Mouse (Mus musculus): ENCODE results near the gene Cbl. TPM values are rescaled to one million over a fixed set of nuclear protein-coding genes. Genes with fewer than 3 reads are reported as not detected.
A peak's percentile ranks its signal among the peaks of the same experiment; 100 is the strongest.
"Not testable (repeated sequence)": the region's sequence is repeated elsewhere in the genome, so short reads cannot be mapped to it uniquely, and the experiment has no call there.

The Cbl gene
- polyA plus RNA-seq, 1 experiment from 2014 or later = 15.5 TPM

- 72% methylated on average over 6 of the region's 6 CpGs for WGBS
- Histone ChIP-seq H3K9ac (ENCODE audit: low read length) (no peak overlapping the region), H3K9me3 (ENCODE audit: control insufficient read depth, low read length) (no peaks in the 10 kb centered on the region), H3K27ac (ENCODE audit: low read length) (no peak overlapping the region), H3K27me3 (ENCODE audit: control insufficient read depth, insufficient read depth, low read depth, low read length) (no peaks in the 10 kb centered on the region), H3K4me1 (replicated peaks; ENCODE audit: control insufficient read depth, insufficient read depth, low read length) (peaks cover 25% of the 10 kb centered on the region), H3K4me2 (ENCODE audit: low read depth, low read length) (no peak overlapping the region), H3K4me3 (ENCODE audit: low read length) (no peak overlapping the region), H3K36me3 (ENCODE audit: control insufficient read depth, insufficient read depth, low read length) (no peaks in the 10 kb centered on the region)
- ATAC-seq (ENCODE audit: low read depth) = no peak
Measured at GRCm38 (mm10) chr9:44124317-44124716, 109.5 kb downstream of the Cbl start.

GRCm38 (mm10) chr9:44119948-44120465 lies 113.8 kb downstream of the Cbl start:
- no peak overlapping the region for H3K9ac ChIP-seq (ENCODE audit: low read length)
- no peaks in the 10 kb centered on the region for H3K4me1 ChIP-seq (replicated peaks; ENCODE audit: control insufficient read depth, insufficient read depth, low read length)
- H3K27ac ChIP-seq (ENCODE audit: low read length) = no peak overlapping the region
- H3K9me3 ChIP-seq (ENCODE audit: control insufficient read depth, low read length) = no peaks in the 10 kb centered on the region
- H3K27me3 ChIP-seq (ENCODE audit: control insufficient read depth, insufficient read depth, low read depth, low read length) = no peaks in the 10 kb centered on the region
- 54% methylated on average over 8 of the region's 8 CpGs for WGBS
- no peak overlapping the region for H3K4me2 ChIP-seq (ENCODE audit: low read depth, low read length)
- no peak overlapping the region for H3K4me3 ChIP-seq (ENCODE audit: low read length)
- H3K36me3 ChIP-seq (ENCODE audit: control insufficient read depth, insufficient read depth, low read length) = no peaks in the 10 kb centered on the region
- no peak for ATAC-seq (ENCODE audit: low read depth)

- Histone ChIP-seq H3K4me3 (ENCODE audit: low read length) (no peak overlapping the region), H3K9ac (ENCODE audit: low read length) (no peak overlapping the region), H3K27ac (ENCODE audit: low read length) (no peak overlapping the region), H3K27me3 (ENCODE audit: control insufficient read depth, insufficient read depth, low read depth, low read length) (no peaks in the 10 kb centered on the region), H3K4me2 (ENCODE audit: low read depth, low read length) (no peak overlapping the region), H3K36me3 (ENCODE audit: control insufficient read depth, insufficient read depth, low read length) (no peaks in the 10 kb centered on the region), H3K9me3 (ENCODE audit: control insufficient read depth, low read length) (no peaks in the 10 kb centered on the region), H3K4me1 (replicated peaks; ENCODE audit: control insufficient read depth, insufficient read depth, low read length) (peaks cover 2% of the 10 kb centered on the region; the same call in 1 of the 2 replicates)
- WGBS = 51% methylated on average over 5 of the region's 5 CpGs
- no peak for ATAC-seq (ENCODE audit: low read depth)
Measured at GRCm38 (mm10) chr9:44119011-44119410, 114.8 kb downstream of the Cbl start.

GRCm38 (mm10) chr9:44116182-44116581 lies 117.7 kb downstream of the Cbl start:
- ATAC-seq (ENCODE audit: low read depth) = no peak
- Histone ChIP-seq H3K4me1 (replicated peaks; ENCODE audit: control insufficient read depth, insufficient read depth, low read length) (peaks cover 3% of the 10 kb centered on the region; the same call in 1 of the 2 replicates), H3K27me3 (ENCODE audit: control insufficient read depth, insufficient read depth, low read depth, low read length) (no peaks in the 10 kb centered on the region), H3K4me2 (ENCODE audit: low read depth, low read length) (no peak overlapping the region), H3K4me3 (ENCODE audit: low read length) (no peak overlapping the region), H3K27ac (ENCODE audit: low read length) (no peak overlapping the region), H3K36me3 (ENCODE audit: control insufficient read depth, insufficient read depth, low read length) (no peaks in the 10 kb centered on the region), H3K9ac (ENCODE audit: low read length) (no peak overlapping the region), H3K9me3 (ENCODE audit: control insufficient read depth, low read length) (no peaks in the 10 kb centered on the region)
- 86% methylated on average over 4 of the region's 4 CpGs for WGBS

- Histone ChIP-seq H3K27ac (ENCODE audit: low read length) (no peak overlapping the region), H3K9me3 (ENCODE audit: control insufficient read depth, low read length) (no peaks in the 10 kb centered on the region), H3K27me3 (ENCODE audit: control insufficient read depth, insufficient read depth, low read depth, low read length) (no peaks in the 10 kb centered on the region), H3K36me3 (ENCODE audit: control insufficient read depth, insufficient read depth, low read length) (no peaks in the 10 kb centered on the region), H3K4me2 (ENCODE audit: low read depth, low read length) (no peak overlapping the region), H3K4me1 (replicated peaks; ENCODE audit: control insufficient read depth, insufficient read depth, low read length) (peaks cover 3% of the 10 kb centered on the region), H3K4me3 (ENCODE audit: low read length) (no peak overlapping the region), H3K9ac (ENCODE audit: low read length) (no peak overlapping the region)
- WGBS = 82% methylated on average over 9 of the region's 9 CpGs
- ATAC-seq (ENCODE audit: low read depth) = no peak
Measured at GRCm38 (mm10) chr9:44115599-44115998, 118.2 kb downstream of the Cbl start.

GRCm38 (mm10) chr9:44114453-44114852 lies 119.4 kb downstream of the Cbl start:
- ATAC-seq (ENCODE audit: low read depth) = no peak
- Histone ChIP-seq H3K4me2 (ENCODE audit: low read depth, low read length) (no peak overlapping the region), H3K4me3 (ENCODE audit: low read length) (no peak overlapping the region), H3K9me3 (ENCODE audit: control insufficient read depth, low read length) (no peaks in the 10 kb centered on the region), H3K27ac (ENCODE audit: low read length) (no peak overlapping the region), H3K36me3 (ENCODE audit: control insufficient read depth, insufficient read depth, low read length) (no peaks in the 10 kb centered on the region), H3K4me1 (replicated peaks; ENCODE audit: control insufficient read depth, insufficient read depth, low read length) (peaks cover 15% of the 10 kb centered on the region), H3K9ac (ENCODE audit: low read length) (no peak overlapping the region), H3K27me3 (ENCODE audit: control insufficient read depth, insufficient read depth, low read depth, low read length) (no peaks in the 10 kb centered on the region)
- WGBS = 52% methylated on average over 2 of the region's 2 CpGs

- peak within 1 kb of the TSS; percentile 60 for H3K4me2 ChIP-seq (ENCODE audit: low read depth, low read length)
- peak within 1 kb of the TSS; percentile 80 for H3K4me3 ChIP-seq (ENCODE audit: low read length)
- peak; percentile 97 for ATAC-seq (ENCODE audit: low read depth)
- WGBS = under 1% methylated on average over 51 of the region's 51 CpGs
- H3K27me3 ChIP-seq (ENCODE audit: control insufficient read depth, insufficient read depth, low read depth, low read length) = no peaks in the 10 kb centered on the region
- peak within 1 kb of the TSS; percentile 73; the same call in 1 of the 2 replicates for H3K27ac ChIP-seq (ENCODE audit: low read length)
- H3K4me1 ChIP-seq (replicated peaks; ENCODE audit: control insufficient read depth, insufficient read depth, low read length) = peaks cover 27% of the 10 kb centered on the region
- H3K36me3 ChIP-seq (ENCODE audit: control insufficient read depth, insufficient read depth, low read length) = peaks cover 4% of the 10 kb centered on the region
- H3K9me3 ChIP-seq (ENCODE audit: control insufficient read depth, low read length) = no peaks in the 10 kb centered on the region
- H3K9ac ChIP-seq (ENCODE audit: low read length) = peak within 1 kb of the TSS; percentile 90
Measured at GRCm38 (mm10) chr9:44113105-44113789, 120.6 kb downstream of the Cbl start, which contains the start of the genes Gm49380 and Rnf26. Gene Gm49380 (minus strand): TSS chr9:44113500. Gene Rnf26 (minus strand): TSS chr9:44113517.

- Histone ChIP-seq H3K4me3 (ENCODE audit: low read length) (peak overlapping the region; percentile 80), H3K4me2 (ENCODE audit: low read depth, low read length) (peak overlapping the region; percentile 60), H3K4me1 (replicated peaks; ENCODE audit: control insufficient read depth, insufficient read depth, low read length) (peaks cover 37% of the 10 kb centered on the region)
- not testable (repeated sequence) for H3K9me3 ChIP-seq (ENCODE audit: control insufficient read depth, low read length); H3K27me3 ChIP-seq (ENCODE audit: control insufficient read depth, insufficient read depth, low read depth, low read length); H3K36me3 ChIP-seq (ENCODE audit: control insufficient read depth, insufficient read depth, low read length); H3K9ac ChIP-seq (ENCODE audit: low read length); H3K27ac ChIP-seq (ENCODE audit: low read length); ATAC-seq (ENCODE audit: low read depth)
- WGBS = 45% methylated on average over 9 of the region's 12 CpGs
Measured at GRCm38 (mm10) chr9:44111909-44112308, 121.9 kb downstream of the Cbl start.

GRCm38 (mm10) chr9:44109360-44110095 lies 124.3 kb downstream of the Cbl start:
- peaks cover 7% of the 10 kb centered on the region for H3K36me3 ChIP-seq (ENCODE audit: control insufficient read depth, insufficient read depth, low read length)
- no peaks in the 10 kb centered on the region for H3K9me3 ChIP-seq (ENCODE audit: control insufficient read depth, low read length)
- ATAC-seq (ENCODE audit: low read depth) = no peak
- H3K9ac ChIP-seq (ENCODE audit: low read length) = peak overlapping the region; percentile 57
- no peaks in the 10 kb centered on the region for H3K27me3 ChIP-seq (ENCODE audit: control insufficient read depth, insufficient read depth, low read depth, low read length)
- peak overlapping the region; percentile 14 for H3K4me3 ChIP-seq (ENCODE audit: low read length)
- H3K4me1 ChIP-seq (replicated peaks; ENCODE audit: control insufficient read depth, insufficient read depth, low read length) = peaks cover 41% of the 10 kb centered on the region
- peak overlapping the region; percentile 47 for H3K4me2 ChIP-seq (ENCODE audit: low read depth, low read length)
- 22% methylated on average over 9 of the region's 9 CpGs for WGBS
- H3K27ac ChIP-seq (ENCODE audit: low read length) = 0 out of 2 replicates have a peak overlapping the region, but pooled peaks have one; percentile 4

All from lung, embryonic 16.5 days (tissue).